Mouse (Mus musculus): ENCODE measurements at regions not wholly inside any gene's neighbourhood (a gene's known extent, or its start where the extent isn't known, plus 50 kb on each side); places are given as distances from the start of the nearest gene placed in this dataset.

DNA sequence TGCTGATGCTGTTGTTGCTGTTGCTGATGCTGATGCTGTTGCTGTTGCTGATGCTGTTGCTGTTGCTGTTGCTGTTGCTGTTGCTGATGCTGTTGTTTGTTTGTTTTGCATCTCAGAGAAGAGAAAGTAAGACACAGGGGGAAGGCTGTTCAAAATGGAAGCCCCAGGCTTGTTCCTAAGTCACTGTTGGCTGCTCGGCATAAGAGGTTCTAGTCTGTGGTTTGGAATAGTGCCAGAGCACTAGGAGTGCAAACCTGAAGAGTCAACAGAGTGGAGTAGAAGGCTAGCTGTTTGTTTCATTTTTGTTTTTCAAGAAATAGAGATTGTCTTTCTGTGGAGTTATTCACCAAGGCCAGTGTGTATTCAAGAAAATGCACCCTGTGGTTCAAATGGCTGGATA, 75.1 kb upstream of the Nkx2-2 start:
- no peaks in the 10 kb centered on the region for H3K36me3 ChIP-seq
- H3K4me1 ChIP-seq: no peaks in the 10 kb centered on the region
- ATAC-seq (ENCODE audit: low FRiP score, low read depth): no peak
- H3K9me3 ChIP-seq: no peaks in the 10 kb centered on the region
- no peaks in the 10 kb centered on the region for H3K27me3 ChIP-seq (replicated peaks)
- no peak overlapping the region for H3K9ac ChIP-seq
- WGBS: 72% methylated on average over 1 of the region's 1 CpGs
- H3K4me2 ChIP-seq (replicated peaks): no peak overlapping the region
- H3K27ac ChIP-seq: no peak overlapping the region
- H3K4me3 ChIP-seq: no peak overlapping the region

DNA sequence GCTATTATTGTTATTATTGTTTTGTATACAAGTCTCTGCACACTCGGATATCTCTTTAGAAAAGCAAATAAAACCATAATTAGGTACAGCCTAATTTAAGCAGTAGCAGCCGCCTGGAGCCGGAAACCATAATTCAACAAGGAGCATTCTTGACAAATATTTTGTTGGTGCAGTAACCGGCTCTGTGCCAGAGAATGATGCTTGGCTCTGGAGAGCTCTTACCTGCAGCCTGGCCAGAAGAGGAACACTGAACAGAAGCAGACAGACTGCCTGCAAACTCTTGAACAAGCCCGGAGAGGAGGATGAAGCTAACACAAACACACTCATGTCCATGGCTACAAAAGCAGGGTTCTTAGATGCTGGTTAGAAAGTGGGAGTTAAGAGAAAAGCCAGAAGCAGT, 73.9 kb upstream of the Nkx2-2 start:
- no peaks in the 10 kb centered on the region for H3K4me1 ChIP-seq
- H3K9ac ChIP-seq: no peak overlapping the region
- H3K9me3 ChIP-seq: no peaks in the 10 kb centered on the region
- H3K4me2 ChIP-seq (replicated peaks): no peak overlapping the region
- no peak for ATAC-seq (ENCODE audit: low FRiP score, low read depth)
- H3K4me3 ChIP-seq: no peak overlapping the region
- H3K27me3 ChIP-seq (replicated peaks): no peaks in the 10 kb centered on the region
- WGBS: 72% methylated on average over 5 of the region's 5 CpGs
- H3K27ac ChIP-seq: no peak overlapping the region
- H3K36me3 ChIP-seq: no peaks in the 10 kb centered on the region

DNA sequence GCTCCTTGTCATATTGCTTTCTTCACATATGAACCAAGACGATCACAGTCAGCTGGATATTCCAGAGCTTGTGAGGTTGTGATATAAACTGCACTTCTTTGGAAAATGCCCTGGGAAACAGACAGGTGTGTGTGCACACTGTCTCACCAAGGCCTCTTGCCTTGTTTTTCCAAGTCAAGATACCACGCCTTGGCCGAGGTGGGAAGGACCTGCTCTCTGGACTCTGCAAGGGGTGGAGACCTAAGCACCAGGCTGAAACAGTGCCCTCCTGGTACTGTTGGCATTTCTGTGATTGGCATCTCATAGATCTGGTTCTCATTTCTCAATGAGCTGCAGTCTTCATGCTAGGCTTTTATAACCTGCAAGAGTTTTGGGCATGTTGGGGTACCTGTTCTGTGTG, 73.2 kb upstream of the Nkx2-2 start:
- Histone ChIP-seq H3K36me3 (no peaks in the 10 kb centered on the region), H3K4me2 (replicated peaks) (no peak overlapping the region), H3K9ac (no peak overlapping the region), H3K4me1 (no peaks in the 10 kb centered on the region), H3K27ac (no peak overlapping the region), H3K9me3 (no peaks in the 10 kb centered on the region), H3K27me3 (replicated peaks) (no peaks in the 10 kb centered on the region), H3K4me3 (no peak overlapping the region)
- no peak for ATAC-seq (ENCODE audit: low FRiP score, low read depth)
- 94% methylated on average over 3 of the region's 3 CpGs for WGBS

DNA sequence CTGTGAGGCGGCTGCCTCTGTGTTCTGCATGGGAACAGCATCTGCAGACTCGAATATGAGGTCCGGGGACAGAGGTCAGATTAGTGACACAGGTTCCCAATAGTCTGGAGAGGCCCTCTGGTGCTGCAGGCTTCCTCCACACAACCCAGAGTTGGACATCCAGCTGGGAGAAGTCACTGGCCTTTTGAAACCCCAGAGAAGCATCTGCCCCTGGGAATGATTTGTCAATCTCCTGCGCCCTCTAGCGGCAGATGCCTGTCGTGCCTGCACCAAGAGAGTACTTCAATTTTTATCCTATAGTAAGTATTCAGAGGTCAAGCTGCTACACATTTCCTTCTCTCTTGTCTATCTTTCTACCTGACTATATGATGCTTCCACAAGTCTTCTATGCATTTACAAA, 62.7 kb upstream of the Nkx2-2 start:
- peak; percentile 48; the same call in 1 of the 2 replicates for ATAC-seq (ENCODE audit: low FRiP score, low read depth)
- H3K9ac ChIP-seq: no peak overlapping the region
- H3K9me3 ChIP-seq: no peaks in the 10 kb centered on the region
- no peak overlapping the region for H3K27ac ChIP-seq
- H3K27me3 ChIP-seq (replicated peaks): peaks cover 6% of the 10 kb centered on the region; the same call in 1 of the 2 replicates
- 18% methylated on average over 6 of the region's 6 CpGs for WGBS
- H3K36me3 ChIP-seq: no peaks in the 10 kb centered on the region
- no peak overlapping the region for H3K4me3 ChIP-seq
- no peak overlapping the region for H3K4me2 ChIP-seq (replicated peaks)
- H3K4me1 ChIP-seq: no peaks in the 10 kb centered on the region

DNA sequence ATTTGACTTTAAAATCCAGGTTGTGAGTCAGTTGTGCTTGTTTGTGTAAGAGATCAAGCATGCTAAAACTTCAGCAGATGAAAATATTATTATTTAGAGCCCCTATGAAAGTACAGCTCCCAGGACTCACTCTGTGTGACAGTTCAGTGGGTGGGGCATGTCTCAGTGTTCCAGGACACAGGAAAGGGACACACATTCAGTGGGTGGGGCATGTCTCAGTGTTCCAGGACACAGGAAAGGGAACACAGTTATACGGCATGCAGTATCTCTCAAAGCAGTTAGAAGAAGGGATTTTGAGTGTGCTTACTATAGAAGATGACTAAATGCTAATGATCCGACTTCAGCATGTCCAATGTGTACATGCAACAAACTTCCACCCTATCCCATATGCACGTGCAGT, 60.9 kb upstream of the Nkx2-2 start:
- no peak for ATAC-seq (ENCODE audit: low FRiP score, low read depth)
- H3K36me3 ChIP-seq: no peaks in the 10 kb centered on the region
- H3K27ac ChIP-seq: no peak overlapping the region
- H3K9me3 ChIP-seq: no peaks in the 10 kb centered on the region
- no peak overlapping the region for H3K4me2 ChIP-seq (replicated peaks)
- no peak overlapping the region for H3K9ac ChIP-seq
- no peaks in the 10 kb centered on the region for H3K4me1 ChIP-seq
- H3K27me3 ChIP-seq (replicated peaks): peaks cover 6% of the 10 kb centered on the region; the same call in 1 of the 2 replicates
- WGBS: 83% methylated on average over 3 of the region's 3 CpGs
- H3K4me3 ChIP-seq: no peak overlapping the region

DNA sequence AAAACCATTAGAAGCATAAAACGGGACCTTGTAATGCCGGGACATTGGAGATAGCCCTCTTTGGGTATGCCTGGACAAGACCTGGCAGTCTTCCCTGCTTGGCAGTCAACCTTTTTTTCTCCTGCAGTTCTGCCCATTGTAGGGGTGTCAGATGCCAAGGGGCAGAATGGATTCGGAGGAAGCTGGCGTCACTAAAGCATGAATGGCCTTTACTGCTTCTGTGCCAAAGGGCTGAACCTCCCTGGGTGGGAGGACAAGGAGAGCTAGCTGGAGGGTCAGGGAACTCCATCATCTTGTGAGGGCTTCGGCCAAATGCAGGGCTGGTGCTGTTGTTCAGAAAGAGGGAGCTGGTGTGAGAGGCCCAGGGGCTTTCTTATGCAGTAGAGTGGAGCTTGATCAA, 60.1 kb upstream of the Nkx2-2 start:
- Histone ChIP-seq H3K27ac (no peak overlapping the region), H3K4me3 (no peak overlapping the region), H3K9me3 (no peaks in the 10 kb centered on the region), H3K27me3 (replicated peaks) (peaks cover 3% of the 10 kb centered on the region; the same call in 1 of the 2 replicates), H3K36me3 (no peaks in the 10 kb centered on the region), H3K4me2 (replicated peaks) (no peak overlapping the region), H3K9ac (no peak overlapping the region), H3K4me1 (no peaks in the 10 kb centered on the region)
- 54% methylated on average over 5 of the region's 5 CpGs for WGBS
- ATAC-seq (ENCODE audit: low FRiP score, low read depth): no peak

DNA sequence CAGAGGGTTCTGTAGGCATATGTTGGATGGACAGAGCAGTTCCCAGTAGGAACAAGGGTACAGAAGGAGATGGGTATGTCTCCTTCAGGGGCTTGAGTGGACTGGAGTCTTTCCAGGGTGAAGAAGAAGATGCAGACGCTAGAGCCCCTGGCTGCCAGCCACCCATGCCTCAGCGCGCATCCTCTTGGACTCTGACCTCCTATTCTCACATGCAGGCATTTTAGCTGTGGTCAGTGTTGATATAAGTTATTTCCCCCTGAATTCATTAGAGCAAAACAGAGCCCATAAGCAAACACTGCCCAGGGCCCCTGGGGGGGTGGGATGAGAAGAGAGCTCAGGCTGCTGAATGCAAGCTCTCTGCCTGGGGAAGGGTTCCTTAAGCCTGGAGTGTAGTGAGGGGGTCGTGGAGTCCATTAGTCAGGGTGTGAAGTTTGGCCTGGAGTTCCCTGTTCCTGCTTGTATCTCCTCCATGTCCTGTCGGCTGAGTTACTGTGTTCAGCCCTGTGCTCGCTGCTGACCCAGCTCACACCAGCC, 54.0 kb upstream of the Nkx2-2 start:
- Histone ChIP-seq H3K4me3 (no peak overlapping the region), H3K4me2 (replicated peaks) (no peak overlapping the region), H3K36me3 (no peaks in the 10 kb centered on the region), H3K27me3 (replicated peaks) (no peaks in the 10 kb centered on the region), H3K27ac (no peak overlapping the region), H3K9me3 (no peaks in the 10 kb centered on the region), H3K9ac (no peak overlapping the region), H3K4me1 (no peaks in the 10 kb centered on the region)
- WGBS: 81% methylated on average over 6 of the region's 6 CpGs
- no peak for ATAC-seq (ENCODE audit: low FRiP score, low read depth)

DNA sequence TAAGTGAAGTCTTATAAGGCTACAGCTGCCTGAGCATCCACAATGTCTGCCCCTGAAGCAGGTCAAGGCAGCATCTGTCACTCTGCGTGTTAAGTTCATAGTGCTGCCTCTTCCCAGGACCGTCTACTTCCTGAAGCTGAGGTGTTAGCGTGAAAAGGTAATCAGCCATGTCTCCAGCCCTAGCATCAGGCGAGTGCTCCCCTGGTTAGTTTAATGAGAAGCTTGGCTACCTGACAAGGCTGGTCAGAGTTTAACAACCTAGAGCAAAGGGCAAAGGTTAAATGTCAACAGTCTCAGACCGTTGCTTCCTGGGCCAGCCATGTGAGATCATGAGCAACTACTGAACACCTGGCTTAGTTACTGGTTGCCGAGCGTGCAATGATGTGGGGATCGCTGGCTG, 53.2 kb upstream of the Nkx2-2 start:
- H3K4me1 ChIP-seq: no peaks in the 10 kb centered on the region
- no peak overlapping the region for H3K27ac ChIP-seq
- no peak overlapping the region for H3K9ac ChIP-seq
- ATAC-seq (ENCODE audit: low FRiP score, low read depth): no peak
- no peak overlapping the region for H3K4me3 ChIP-seq
- 80% methylated on average over 8 of the region's 8 CpGs for whole genome bisulfite sequencing
- H3K27me3 ChIP-seq (replicated peaks): no peaks in the 10 kb centered on the region
- no peaks in the 10 kb centered on the region for H3K36me3 ChIP-seq
- no peaks in the 10 kb centered on the region for H3K9me3 ChIP-seq
- H3K4me2 ChIP-seq (replicated peaks): no peak overlapping the region

DNA sequence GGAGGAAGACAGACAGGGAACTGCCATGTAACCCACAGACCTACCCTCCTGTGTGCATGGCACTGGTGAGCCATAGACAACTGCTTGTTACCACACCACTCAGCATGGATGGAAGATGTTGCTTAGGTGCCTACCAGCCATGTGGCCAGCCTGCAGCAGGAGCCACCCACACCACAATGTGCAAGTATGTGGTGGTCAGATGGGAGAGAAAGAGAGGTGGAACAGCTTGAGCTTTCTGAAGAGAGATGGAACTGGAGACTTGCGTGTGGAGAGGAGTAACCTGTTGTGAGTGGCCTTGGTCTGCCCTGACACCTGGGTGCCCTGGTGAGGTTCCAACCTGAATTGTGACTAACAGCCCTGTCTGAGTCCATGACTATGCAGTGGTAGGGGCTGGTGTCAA, 50.4 kb upstream of the Nkx2-2 start:
- Histone ChIP-seq H3K27ac (no peak overlapping the region), H3K4me2 (replicated peaks) (no peak overlapping the region), H3K9me3 (no peaks in the 10 kb centered on the region), H3K27me3 (replicated peaks) (no peaks in the 10 kb centered on the region), H3K36me3 (no peaks in the 10 kb centered on the region), H3K4me1 (no peaks in the 10 kb centered on the region), H3K9ac (no peak overlapping the region), H3K4me3 (no peak overlapping the region)
- WGBS: 87% methylated on average over 1 of the region's 1 CpGs
- no peak for ATAC-seq (ENCODE audit: low FRiP score, low read depth)
